Mouse (Mus musculus): Measurements from ENCODE around the gene Rack1.

GRCm38 (mm10) chr11:48853474-48854180, 53.5 kb downstream of the Rack1 start:
- TF ChIP-seq CTCF (IDR thresholded peaks at IDR 0.05) = peak; percentile 49
- TF ChIP-seq EP300 (IDR thresholded peaks at IDR 0.05) = no peak

Measured in lung, postnatal 0 days (tissue).